Mouse (Mus musculus) neural tube, embryonic 10.5 days (tissue): ENCODE measurements around the gene Ctla2a.
"Not testable (repeated sequence)": the region's sequence is repeated elsewhere in the genome, so short reads cannot be mapped to it uniquely, and the experiment has no call there.

Experiments used
- DNase-seq: peaks from one replicate; pipeline ENCODE4 v3.0.0-alpha.2; 2017; ENCODE audit warnings: low spot score; ENCODE audit errors: extremely low spot score

Gene Ctla2a

GRCm38 (mm10) chr13:60936500-60936901 is at the start of gene Ctla2a, which contains the start of gene Gm49391:
TSS of gene Ctla2a (minus strand) at chr13:60936625.
TSS of gene Gm49391 (minus strand) at chr13:60936571.
- no peak for DNase-seq

DNA sequence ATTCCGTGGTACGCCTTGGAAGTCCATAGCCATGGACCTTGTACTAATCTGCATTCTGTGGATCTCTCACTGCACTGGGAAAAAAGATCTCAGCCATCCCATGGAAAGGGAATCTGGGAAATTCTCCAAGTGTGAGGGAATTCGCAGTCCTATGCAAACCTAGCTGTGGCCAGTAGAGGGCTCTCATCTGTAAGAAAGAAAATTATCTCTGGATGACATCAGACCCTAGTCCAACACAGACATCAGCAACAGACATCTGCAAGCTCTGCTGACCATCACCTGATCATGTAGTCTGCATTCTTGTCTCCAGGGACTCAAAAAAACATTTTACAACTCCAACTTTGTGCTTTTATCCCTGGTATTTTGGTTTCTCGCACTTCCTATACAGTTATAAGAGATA is 35.9 kb upstream of the Ctla2a start:
- not testable (repeated sequence) for DNase-seq

GRCm38 (mm10) chr13:60963985-60964384 is 27.6 kb upstream of the Ctla2a start:
- not testable (repeated sequence) for DNase-seq

DNA sequence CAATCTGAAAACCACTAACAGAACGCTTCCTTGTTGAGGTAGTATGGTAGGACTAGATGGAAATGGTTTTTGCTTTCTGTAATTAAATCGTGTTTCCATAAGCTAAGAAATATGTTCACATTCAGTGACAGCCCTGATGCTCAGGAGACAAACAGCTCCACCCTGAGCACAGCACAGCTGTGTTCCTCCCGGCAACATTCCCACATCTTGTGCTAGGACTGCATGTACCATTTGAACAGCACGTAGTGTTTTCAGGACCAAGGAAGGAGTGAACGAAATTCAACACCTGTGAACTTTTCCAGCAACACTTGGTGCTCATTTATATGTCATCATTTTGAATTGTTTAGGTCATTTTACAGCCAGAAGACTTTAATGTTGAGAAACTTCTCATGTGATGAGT is 25.3 kb upstream of the Ctla2a start:
- no peak for DNase-seq

DNA sequence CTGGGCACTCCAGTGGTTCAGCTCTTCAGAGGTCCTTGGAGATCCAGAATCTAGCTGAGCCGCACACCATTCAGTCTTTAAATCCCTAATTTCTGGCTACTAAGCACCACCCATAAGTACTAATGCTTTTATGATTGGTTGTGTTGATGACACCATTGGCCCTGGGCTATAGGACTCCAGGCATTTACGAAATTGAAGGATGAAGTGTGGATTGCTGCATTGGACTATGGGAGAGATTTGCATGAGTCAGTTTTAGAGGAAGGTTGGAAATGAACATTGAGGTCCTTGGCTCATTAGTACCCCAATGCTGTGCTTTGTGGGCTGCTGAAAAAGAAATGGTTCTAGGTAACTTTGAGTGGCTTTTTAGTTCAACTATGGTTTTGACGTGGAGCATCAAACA is 5.5 kb upstream of the Ctla2a start, which contains the start of gene Tpbpa:
Tpbpa (minus strand) TSS at position 101 of the 400 bp plus-strand sequence.
- not testable (repeated sequence) for DNase-seq

- not testable (repeated sequence) for DNase-seq
Observed at GRCm38 (mm10) chr13:60935490-60935889, 935 bp downstream of the Ctla2a start, which contains the start of gene Gm49393. TSS of gene Gm49393 (minus strand) at chr13:60935590.

DNA sequence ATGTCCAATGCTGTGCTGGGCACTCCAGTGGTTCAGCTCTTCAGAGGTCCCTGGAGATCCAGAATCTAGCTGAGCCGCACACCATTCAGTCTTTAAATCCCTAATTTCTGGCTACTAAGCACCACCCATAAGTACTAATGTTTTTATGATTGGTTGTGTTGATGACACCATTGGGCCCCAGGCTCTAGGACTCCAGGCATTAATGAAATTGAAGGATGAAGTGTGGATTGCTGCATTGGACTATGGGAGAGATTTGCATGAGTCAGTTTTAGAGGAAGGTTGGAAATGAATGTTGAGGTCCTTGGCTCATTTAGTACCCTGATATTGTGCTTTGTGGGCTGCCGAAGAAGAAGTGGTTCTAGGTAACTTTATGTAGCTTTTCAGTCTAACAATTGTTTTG is 31.6 kb downstream of the Ctla2a start, which contains the start of gene Tpbpb:
Tpbpb (minus strand) TSS at position 101 of the 400 bp plus-strand sequence.
- DNase-seq, result not testable (repeated sequence)

GRCm38 (mm10) chr13:60897328-60897727 is 39.1 kb downstream of the Ctla2a start, which contains the start of gene Ctla2b:
TSS of gene Ctla2b (minus strand) at chr13:60897447.
- no peak for DNase-seq

- DNase-seq, result not testable (repeated sequence)
Observed at GRCm38 (mm10) chr13:60896794-60897193, 39.6 kb downstream of the Ctla2a start, which contains the start of gene Gm49392. TSS of gene Gm49392 (minus strand) at chr13:60896894.

GRCm38 (mm10) chr13:60895406-60896160 is 40.8 kb downstream of the Ctla2a start:
- no peak for DNase-seq

GRCm38 (mm10) chr13:60892301-60892700 is 44.1 kb downstream of the Ctla2a start:
- no peak for DNase-seq
